Mouse (Mus musculus): Measurements from ENCODE around the gene Mllt6. TPM values are rescaled to one million over a fixed set of nuclear protein-coding genes. Genes with fewer than 3 reads are reported as not detected.
"Not testable (repeated sequence)": the region's sequence is repeated elsewhere in the genome, so short reads cannot be mapped to it uniquely, and the experiment has no call there.

Gene Mllt6
- polyA plus RNA-seq, 1 experiment from 2014 or later, result 2.1 TPM

DNA sequence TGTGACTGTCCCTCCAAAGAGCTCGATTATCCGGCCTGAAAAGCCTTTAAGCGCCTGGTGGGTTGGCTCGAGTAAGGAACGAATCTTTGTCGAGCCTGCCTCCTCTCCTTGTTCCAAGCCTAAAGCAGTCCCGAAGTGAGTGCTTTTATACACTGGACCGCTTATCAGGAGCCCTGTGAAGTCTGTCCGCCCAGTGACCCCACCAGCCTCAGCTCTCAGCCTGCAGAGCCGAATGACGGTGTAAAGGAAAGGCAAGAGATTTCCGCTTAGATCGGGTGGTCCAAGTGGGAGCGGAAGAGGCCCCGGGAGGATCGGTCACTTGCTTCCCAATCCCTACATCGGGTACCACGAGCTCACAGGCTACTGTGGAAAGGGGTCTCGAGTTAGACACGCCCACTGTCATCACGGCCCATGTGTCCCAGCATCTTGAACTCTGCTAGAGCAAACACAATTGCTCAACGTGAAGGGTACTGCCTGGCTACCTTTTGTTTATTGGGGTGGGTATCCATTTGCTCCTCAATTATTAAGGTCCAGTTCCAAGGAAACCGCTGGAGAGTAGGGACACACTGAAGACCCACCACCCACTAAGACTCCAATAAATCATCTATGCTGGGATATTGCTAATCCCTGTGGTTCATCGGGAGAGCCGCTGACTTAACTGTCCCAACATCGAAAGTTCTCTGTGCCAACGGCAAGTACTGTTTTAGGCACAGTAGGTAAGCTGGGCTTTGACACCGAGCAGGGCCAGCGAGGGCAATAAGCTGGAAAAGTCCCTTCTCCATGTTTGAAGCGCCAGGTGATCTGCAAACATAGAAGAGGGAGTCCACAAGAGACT is 37.7 kb downstream of the Mllt6 start:
- Histone ChIP-seq H3K4me1 (peaks cover 53% of the 10 kb centered on the region), H3K27ac (replicated peaks) (peak overlapping the region; percentile 99), H3K27me3 (replicated peaks; ENCODE audit: low read depth, poor library complexity, severe bottlenecking) (no peaks in the 10 kb centered on the region; the same call in 1 of the 2 replicates), H3K36me3 (replicated peaks) (peaks cover 21% of the 10 kb centered on the region), H3K9me3 (no peaks in the 10 kb centered on the region), H3K4me3 (peak overlapping the region; percentile 94)
- WGBS, result 19% methylated on average over 30 of the region's 30 CpGs
- DNase-seq (ENCODE audit: low spot score), result peak; percentile 56

DNA sequence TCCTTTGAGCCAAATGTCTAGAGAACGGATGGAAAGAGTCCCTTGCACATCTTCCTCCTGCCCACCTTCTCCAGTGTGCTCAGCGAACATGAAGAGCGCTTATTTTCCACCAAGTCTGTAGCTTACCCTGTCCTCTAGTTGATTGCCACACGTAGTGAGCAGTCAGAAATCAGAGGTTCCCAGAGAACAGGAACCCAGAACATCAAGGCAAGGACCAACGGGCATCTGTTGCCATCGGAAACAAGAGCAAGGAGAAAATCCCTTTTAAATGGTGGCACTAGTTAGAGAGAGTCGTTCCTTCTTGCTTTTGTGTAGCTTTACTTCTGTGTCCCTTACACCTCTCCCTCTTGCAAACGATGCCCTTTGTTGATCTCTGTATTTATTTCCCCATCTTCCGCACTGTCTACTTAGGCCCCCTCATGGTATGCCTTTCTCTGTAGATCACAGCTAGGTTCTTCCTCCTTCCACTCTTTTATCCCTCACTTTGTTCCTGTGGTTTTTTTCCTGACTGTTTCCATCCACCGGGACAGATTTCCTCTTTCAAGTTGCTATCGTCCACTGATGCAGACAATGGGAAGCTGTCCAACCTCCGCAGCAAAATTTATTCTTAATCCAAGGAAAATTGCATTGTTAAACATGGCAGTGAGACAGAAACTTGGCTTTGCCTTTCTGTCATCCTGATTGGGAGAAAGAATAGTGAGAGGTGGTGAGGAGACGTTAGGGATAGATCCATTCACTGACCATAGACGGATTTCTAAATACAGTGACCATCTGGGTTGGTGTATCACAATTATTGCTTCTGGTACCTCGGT is 38.6 kb downstream of the Mllt6 start:
- H3K4me1 ChIP-seq, result peaks cover 45% of the 10 kb centered on the region
- no peaks in the 10 kb centered on the region for H3K9me3 ChIP-seq
- H3K27me3 ChIP-seq (replicated peaks; ENCODE audit: low read depth, poor library complexity, severe bottlenecking), result no peaks in the 10 kb centered on the region; the same call in 1 of the 2 replicates
- WGBS, result 57% methylated on average over 15 of the region's 15 CpGs
- H3K27ac ChIP-seq (replicated peaks), result peak overlapping the region; percentile 99
- peaks cover 25% of the 10 kb centered on the region for H3K36me3 ChIP-seq (replicated peaks)
- H3K4me3 ChIP-seq, result peak overlapping the region; percentile 94
- DNase-seq (ENCODE audit: low spot score), result no peak

DNA sequence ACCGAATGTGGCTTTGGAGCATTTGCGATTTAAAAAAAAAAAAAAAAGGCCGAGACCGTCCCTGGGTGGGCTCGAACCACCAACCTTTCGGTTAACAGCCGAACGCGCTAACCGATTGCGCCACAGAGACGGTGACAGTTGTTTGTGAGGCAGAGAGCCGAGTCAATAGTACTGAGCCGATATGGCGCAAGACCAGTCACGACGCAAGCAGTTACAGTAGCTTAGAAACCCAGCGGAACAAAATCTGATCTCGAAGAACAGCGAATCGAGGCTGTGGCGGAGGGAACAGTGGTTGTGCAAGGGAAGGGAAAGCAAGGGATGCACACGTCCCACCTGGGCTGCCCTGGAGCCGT is 39.2 kb downstream of the Mllt6 start:
- peak overlapping the region; percentile 82 for H3K27ac ChIP-seq (replicated peaks)
- under 1% methylated on average over 24 of the region's 24 CpGs for WGBS
- H3K9me3 ChIP-seq, result no peaks in the 10 kb centered on the region
- peak overlapping the region; percentile 94 for H3K4me3 ChIP-seq
- H3K27me3 ChIP-seq (replicated peaks; ENCODE audit: low read depth, poor library complexity, severe bottlenecking), result no peaks in the 10 kb centered on the region; the same call in 1 of the 2 replicates
- H3K4me1 ChIP-seq, result peaks cover 39% of the 10 kb centered on the region
- DNase-seq (ENCODE audit: low spot score), result peak; percentile 87
- H3K36me3 ChIP-seq (replicated peaks), result peaks cover 29% of the 10 kb centered on the region

DNA sequence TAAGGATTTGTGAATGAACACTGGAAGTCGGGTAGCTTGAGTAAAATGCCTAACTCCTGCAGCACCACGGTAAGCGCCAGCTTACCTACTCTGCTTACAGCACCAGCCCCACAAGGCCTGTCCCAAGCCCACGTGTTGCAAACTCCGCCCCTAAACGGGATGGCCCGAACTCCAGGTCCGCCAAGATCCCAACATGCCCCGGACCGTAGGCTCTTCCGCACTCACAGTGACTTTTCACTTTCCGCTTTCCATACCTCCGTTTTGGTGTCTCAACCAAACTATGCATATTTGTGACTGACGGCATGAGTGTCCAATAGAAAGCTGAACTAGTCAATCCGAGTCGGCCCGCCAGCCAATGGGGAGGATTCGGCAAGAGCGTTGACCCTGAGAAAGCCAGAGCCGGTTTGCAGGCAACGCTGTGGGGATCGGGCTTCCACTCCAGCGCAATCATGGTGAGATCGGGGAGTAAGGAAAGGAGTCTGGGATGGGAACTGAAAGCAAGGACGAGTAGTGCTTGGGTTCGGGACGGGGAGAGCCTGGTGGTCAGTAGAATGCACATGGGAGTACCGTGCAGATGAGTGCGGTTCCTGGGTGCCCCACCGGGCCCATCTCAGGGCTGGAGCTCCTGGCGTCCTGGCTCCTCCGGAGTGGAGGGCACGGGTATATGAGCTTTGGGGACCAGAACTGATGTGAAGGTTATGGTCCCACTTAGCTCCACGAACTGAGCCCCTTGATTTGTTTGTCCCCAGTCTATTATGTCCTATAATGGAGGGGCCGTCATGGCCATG is 40.0 kb downstream of the Mllt6 start, which contains the start of gene Psmb3:
Gene Psmb3 (plus strand): TSS at position 361 of the 788 bp plus-strand sequence.
- under 1% methylated on average over 35 of the region's 35 CpGs for WGBS
- DNase-seq (ENCODE audit: low spot score), result peak; percentile 95
- peaks cover 30% of the 10 kb centered on the region for H3K4me1 ChIP-seq

DNA sequence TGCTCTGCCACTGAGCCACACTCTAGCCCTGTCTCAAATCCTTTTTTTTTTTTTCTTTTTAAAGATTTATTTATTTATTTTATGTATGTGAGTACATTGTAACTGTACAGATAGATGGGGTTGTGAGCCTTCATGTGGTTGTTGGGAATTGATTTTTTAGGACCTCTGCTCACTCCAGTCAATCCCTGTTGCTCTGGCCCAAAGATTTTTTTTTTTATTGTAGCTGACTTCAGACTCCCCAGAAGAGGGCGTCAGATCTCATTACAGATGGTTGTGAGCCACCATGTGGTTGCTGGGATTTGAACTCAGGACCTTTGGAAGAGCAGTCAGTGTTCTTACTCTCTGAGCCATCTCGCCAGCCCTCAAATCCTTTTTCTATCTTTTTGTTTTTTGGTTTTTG is 46.9 kb downstream of the Mllt6 start:
- not testable (repeated sequence) for H3K9me3 ChIP-seq; DNase-seq (ENCODE audit: low spot score); H3K4me3 ChIP-seq; H3K4me1 ChIP-seq; H3K27ac ChIP-seq (replicated peaks); H3K27me3 ChIP-seq (replicated peaks; ENCODE audit: low read depth, poor library complexity, severe bottlenecking)
- H3K36me3 ChIP-seq (replicated peaks), result peaks cover 95% of the 10 kb centered on the region
- WGBS, result 78% methylated on average over 2 of the region's 2 CpGs

More for the DNA sequence above, 40.0 kb downstream of the Mllt6 start, which contains the start of gene Psmb3:
- no peaks in the 10 kb centered on the region for H3K9me3 ChIP-seq
- peak within 1 kb of the TSS; percentile 94 for H3K4me3 ChIP-seq
- peak within 1 kb of the TSS; percentile 82 for H3K27ac ChIP-seq (replicated peaks)
- no peaks in the 10 kb centered on the region; the same call in 1 of the 2 replicates for H3K27me3 ChIP-seq (replicated peaks; ENCODE audit: low read depth, poor library complexity, severe bottlenecking)
- H3K36me3 ChIP-seq (replicated peaks), result peaks cover 37% of the 10 kb centered on the region

DNA sequence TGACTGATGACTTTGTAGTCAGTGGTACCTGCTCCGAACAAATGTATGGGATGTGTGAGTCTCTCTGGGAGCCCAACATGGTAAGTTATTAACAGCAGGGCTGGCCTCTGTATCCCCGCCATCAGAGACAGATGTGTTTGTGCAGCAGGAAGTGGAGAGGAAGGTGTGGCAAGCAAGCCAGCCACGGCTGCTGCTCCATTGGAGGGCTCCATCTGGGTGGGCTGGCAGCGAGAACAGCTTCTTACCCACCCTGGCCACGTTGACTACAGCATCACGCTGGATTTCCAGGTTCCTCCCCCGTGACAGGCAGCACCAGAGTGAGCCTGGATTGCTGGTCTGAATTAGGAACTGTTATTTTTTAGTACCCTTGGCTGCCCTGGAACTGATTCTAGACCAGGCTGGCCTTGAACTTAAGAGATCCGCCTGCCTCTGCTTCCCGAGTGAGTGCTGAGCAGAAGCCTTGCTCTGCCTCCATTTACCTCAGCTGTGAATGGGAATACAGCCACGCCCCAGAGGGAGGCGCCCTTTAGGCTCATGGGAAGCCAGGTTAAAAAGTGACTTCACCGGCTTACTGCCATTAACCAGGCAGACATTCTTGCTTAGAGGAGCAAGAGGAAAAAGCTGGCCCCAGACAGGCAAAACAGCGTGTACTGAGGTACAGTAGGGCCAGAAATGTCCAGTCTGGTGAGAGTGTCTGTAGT is 48.1 kb downstream of the Mllt6 start:
- no peaks in the 10 kb centered on the region for H3K27me3 ChIP-seq (replicated peaks; ENCODE audit: low read depth, poor library complexity, severe bottlenecking)
- H3K9me3 ChIP-seq, result no peaks in the 10 kb centered on the region
- no peaks in the 10 kb centered on the region for H3K4me1 ChIP-seq
- no peak overlapping the region for H3K27ac ChIP-seq (replicated peaks)
- 84% methylated on average over 13 of the region's 13 CpGs for WGBS
- peaks cover 97% of the 10 kb centered on the region for H3K36me3 ChIP-seq (replicated peaks)
- H3K4me3 ChIP-seq, result no peak overlapping the region
- DNase-seq (ENCODE audit: low spot score), result no peak

DNA sequence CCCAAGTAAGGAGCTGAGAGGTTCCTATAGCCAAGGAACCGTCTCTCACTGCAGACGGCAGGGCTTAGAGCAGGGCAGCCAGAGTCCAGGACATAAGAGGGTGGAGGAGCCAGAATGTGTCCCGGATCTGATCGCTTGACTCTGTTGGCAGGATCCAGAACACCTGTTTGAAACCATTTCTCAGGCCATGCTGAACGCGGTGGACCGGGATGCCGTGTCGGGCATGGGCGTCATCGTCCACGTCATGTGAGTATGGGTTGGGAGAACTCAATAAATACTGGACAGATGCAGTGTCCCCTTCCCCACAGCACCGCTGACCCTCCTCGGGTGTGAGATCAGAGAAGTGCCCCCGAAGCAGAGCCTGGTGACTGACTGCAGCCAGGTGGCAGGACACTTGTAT is 49.1 kb downstream of the Mllt6 start:
- Histone ChIP-seq H3K36me3 (replicated peaks) (peaks cover 97% of the 10 kb centered on the region), H3K27ac (replicated peaks) (no peak overlapping the region), H3K4me3 (no peak overlapping the region; the same call in 1 of the 2 replicates), H3K27me3 (replicated peaks; ENCODE audit: low read depth, poor library complexity, severe bottlenecking) (no peaks in the 10 kb centered on the region), H3K4me1 (no peaks in the 10 kb centered on the region), H3K9me3 (no peaks in the 10 kb centered on the region)
- no peak for DNase-seq (ENCODE audit: low spot score)
- WGBS, result 94% methylated on average over 15 of the region's 15 CpGs

DNA sequence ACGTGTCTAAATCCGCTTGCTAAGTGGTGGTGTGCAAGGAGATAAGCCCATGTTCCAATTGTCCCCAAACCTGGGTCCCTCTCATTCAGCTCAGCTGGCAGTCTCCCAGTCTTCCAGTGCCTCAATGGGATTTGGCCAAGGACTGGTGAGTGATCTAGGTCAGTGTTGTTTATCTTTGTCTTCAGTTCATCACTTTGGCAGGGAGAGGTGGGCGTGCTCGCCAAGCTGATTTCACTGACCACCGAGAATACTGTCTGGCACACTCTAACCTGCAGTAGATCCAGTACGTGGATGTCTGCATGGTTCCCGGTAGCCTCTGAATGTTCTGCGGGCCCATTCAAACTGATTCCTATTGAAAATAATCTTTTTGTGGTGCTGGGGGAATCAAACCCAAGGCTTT is 50.7 kb downstream of the Mllt6 start:
- H3K4me3 ChIP-seq, result no peak overlapping the region
- peaks cover 97% of the 10 kb centered on the region for H3K36me3 ChIP-seq (replicated peaks)
- WGBS, result 92% methylated on average over 8 of the region's 8 CpGs
- H3K27ac ChIP-seq (replicated peaks), result no peak overlapping the region
- no peaks in the 10 kb centered on the region for H3K9me3 ChIP-seq
- DNase-seq (ENCODE audit: low spot score), result no peak
- no peaks in the 10 kb centered on the region for H3K4me1 ChIP-seq
- H3K27me3 ChIP-seq (replicated peaks; ENCODE audit: low read depth, poor library complexity, severe bottlenecking), result no peaks in the 10 kb centered on the region

DNA sequence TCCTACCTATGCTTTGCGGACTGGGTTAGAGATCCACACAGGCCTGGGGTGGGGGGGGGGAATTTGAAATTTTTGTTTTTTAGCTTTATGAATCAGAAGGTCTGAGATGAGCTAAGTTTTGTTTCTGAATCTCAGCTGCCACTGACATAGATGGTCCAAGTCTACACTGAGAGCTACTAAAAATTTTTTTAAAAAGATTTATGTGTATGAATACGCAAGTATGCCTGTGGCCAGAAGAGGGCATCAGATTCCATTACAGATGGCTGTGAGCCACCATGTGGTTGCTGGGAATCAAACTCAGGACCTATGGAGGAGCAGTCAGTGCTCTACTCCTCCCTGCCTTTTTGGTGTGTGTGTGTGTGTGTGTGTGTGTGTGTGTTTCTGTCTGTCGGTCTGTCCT is 51.1 kb downstream of the Mllt6 start:
- no peaks in the 10 kb centered on the region for H3K27me3 ChIP-seq (replicated peaks; ENCODE audit: low read depth, poor library complexity, severe bottlenecking)
- peaks cover 97% of the 10 kb centered on the region for H3K36me3 ChIP-seq (replicated peaks)
- no peaks in the 10 kb centered on the region for H3K9me3 ChIP-seq
- DNase-seq (ENCODE audit: low spot score), result no peak
- H3K4me3 ChIP-seq, result no peak overlapping the region
- H3K27ac ChIP-seq (replicated peaks), result no peak overlapping the region
- WGBS, result 95% methylated on average over 3 of the region's 3 CpGs
- no peaks in the 10 kb centered on the region for H3K4me1 ChIP-seq

DNA sequence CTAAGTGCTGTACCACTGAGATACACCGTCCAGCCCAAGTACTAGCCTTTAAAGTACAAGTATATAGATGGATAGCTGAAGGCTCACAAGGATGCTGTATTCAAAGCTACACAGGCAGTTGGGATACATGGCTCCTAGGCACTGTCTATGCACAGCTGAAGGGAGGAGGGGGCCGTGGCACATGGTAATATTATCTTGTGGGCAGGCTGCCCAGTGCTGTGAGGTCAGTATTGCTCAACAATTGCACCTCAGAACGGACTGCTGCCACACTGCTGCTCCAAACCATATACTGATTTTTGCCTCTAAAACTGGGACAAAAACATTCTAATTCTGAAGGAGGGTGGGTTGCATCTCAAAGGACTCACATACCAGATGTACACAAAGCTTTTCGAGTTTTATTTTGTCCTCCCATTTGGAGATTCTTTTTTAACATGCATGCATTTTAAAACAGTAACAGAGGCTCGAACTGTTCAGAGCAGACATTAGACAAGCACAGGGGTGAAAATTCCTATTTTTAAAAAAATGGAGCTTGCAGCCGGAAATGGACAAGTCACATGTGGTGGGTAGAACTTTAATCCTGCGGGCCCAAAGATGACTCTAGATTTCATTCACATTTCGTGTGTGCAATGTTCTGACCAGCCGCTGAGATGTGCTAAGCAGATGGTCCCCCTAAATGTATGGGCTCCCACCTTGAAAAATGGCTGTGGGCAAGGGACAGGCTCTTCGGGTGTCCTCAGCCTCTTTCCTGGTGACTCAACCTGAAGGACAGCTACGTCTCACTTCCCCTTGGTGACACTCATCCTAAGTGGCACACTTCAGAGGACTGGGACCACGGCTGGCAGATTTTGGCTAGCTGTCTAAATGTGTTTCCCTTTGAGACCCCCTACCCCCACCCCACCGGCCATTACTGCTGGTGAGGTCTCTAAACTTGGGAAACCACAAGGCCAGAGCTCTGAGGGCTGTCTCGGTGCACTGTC is 51.9 kb downstream of the Mllt6 start:
- WGBS, result 93% methylated on average over 14 of the region's 14 CpGs
- Histone ChIP-seq H3K4me3 (no peak overlapping the region), H3K9me3 (no peaks in the 10 kb centered on the region), H3K27ac (replicated peaks) (no peak overlapping the region), H3K27me3 (replicated peaks; ENCODE audit: low read depth, poor library complexity, severe bottlenecking) (no peaks in the 10 kb centered on the region), H3K4me1 (no peaks in the 10 kb centered on the region), H3K36me3 (replicated peaks) (peaks cover 99% of the 10 kb centered on the region)
- no peak for DNase-seq (ENCODE audit: low spot score)

DNA sequence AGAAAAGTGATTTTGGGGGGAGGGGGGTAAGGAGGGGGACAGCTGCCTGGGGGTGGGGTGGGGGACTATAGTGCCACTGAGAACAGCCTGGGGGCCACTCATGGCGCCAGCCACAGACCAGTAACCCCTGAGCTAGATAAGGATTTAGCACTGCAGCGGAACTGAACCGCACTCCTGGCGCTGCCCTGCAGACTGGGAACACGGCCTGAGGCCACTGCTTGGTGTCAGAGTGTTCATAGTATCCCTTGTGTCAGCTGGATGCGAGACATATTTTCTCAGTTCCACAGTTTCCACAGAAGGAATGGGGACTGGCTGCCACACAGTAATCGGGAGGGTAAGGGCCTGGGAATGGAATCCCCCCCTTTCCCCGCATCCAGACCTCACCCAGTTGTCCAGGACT is 52.8 kb downstream of the Mllt6 start:
- no peak overlapping the region for H3K27ac ChIP-seq (replicated peaks)
- no peaks in the 10 kb centered on the region for H3K4me1 ChIP-seq
- no peaks in the 10 kb centered on the region for H3K27me3 ChIP-seq (replicated peaks; ENCODE audit: low read depth, poor library complexity, severe bottlenecking)
- peaks cover 100% of the 10 kb centered on the region for H3K36me3 ChIP-seq (replicated peaks)
- H3K4me3 ChIP-seq, result no peak overlapping the region
- DNase-seq (ENCODE audit: low spot score), result no peak
- WGBS, result 90% methylated on average over 8 of the region's 8 CpGs
- no peaks in the 10 kb centered on the region for H3K9me3 ChIP-seq

All from embryonic facial prominence, embryonic 10.5 days (tissue).